Mouse (Mus musculus) heart, embryonic 13.5 days (tissue): ENCODE results near the gene Ascl3. TPM values are rescaled to one million over a fixed set of nuclear protein-coding genes. Genes with fewer than 3 reads are reported as not detected.
A peak's percentile ranks its signal among the peaks of the same experiment; 100 is the strongest.

Source experiments
- ATAC-seq: fragments of 200-750 bp; cut with Nextera tagmentation; 2 replicates; pipeline ENCODE4 v1.8.0; 2017; ENCODE audit warnings: moderate TSS enrichment; ENCODE audit not compliant: insufficient number of reproducible peaks, low FRiP score, low TSS enrichment; ENCODE audit errors: extremely low read depth
- H3K27ac ChIP-seq: fragments of 300-500 bp; sonication (generic); replicated peaks from 2 replicates; pipeline ENCODE4 v1.5.1; 2015; ENCODE audit warnings: moderate library complexity, mild to moderate bottlenecking, inconsistent platforms
- H3K27me3 ChIP-seq: fragments of 300-500 bp; sonication (generic); replicated peaks from 2 replicates; pipeline ENCODE4 v1.6.1; 2015; ENCODE audit warnings: mild to moderate bottlenecking, inconsistent platforms
- H3K36me3 ChIP-seq: fragments of 300-500 bp; sonication (generic); 2 replicates; pipeline ENCODE4 v1.6.1; 2015; ENCODE audit warnings: mild to moderate bottlenecking, inconsistent platforms
- H3K4me1 ChIP-seq: fragments of 300-500 bp; sonication (generic); 2 replicates; pipeline ENCODE4 v1.6.1; 2015; ENCODE audit warnings: inconsistent platforms
- H3K4me2 ChIP-seq: fragments of 300-500 bp; sonication (generic); 2 replicates; pipeline ENCODE4 v1.6.1; 2015; ENCODE audit warnings: inconsistent platforms, mild to moderate bottlenecking, moderate library complexity
- H3K4me3 ChIP-seq: fragments of 300-500 bp; sonication (generic); 2 replicates; pipeline ENCODE4 v1.5.1; 2015; ENCODE audit warnings: moderate library complexity, mild to moderate bottlenecking, inconsistent platforms
- H3K9ac ChIP-seq: fragments of 300-500 bp; sonication (generic); 2 replicates; pipeline ENCODE4 v1.6.1; 2015; ENCODE audit warnings: inconsistent platforms, mild to moderate bottlenecking, moderate library complexity
- H3K9me3 ChIP-seq: fragments of 300-500 bp; sonication (generic); 2 replicates; pipeline ENCODE4 v1.6.1; 2016; ENCODE audit warnings: inconsistent platforms
- WGBS: fragments of 180-500 bp; shearing (Covaris S2); methylation state at CpG from one replicate; pipeline ENCODE4 v1.1.7; 2015; ENCODE audit warnings: mixed read lengths; 5-methylcytosine and 5-hydroxymethylcytosine counted together
- polyA plus RNA-seq: library from polyadenylated mRNA; unstranded; fragments of >200 nt; fragmentation: Nextera tagmentation; extraction: Ambion mirVana; gene quantifications from 2 replicates; pipeline ENCODE4 v1.2.1, GENCODE M21; 2015

Gene Ascl3
- polyA plus RNA-seq, 1 experiment from 2014 or later, result not detected

DNA sequence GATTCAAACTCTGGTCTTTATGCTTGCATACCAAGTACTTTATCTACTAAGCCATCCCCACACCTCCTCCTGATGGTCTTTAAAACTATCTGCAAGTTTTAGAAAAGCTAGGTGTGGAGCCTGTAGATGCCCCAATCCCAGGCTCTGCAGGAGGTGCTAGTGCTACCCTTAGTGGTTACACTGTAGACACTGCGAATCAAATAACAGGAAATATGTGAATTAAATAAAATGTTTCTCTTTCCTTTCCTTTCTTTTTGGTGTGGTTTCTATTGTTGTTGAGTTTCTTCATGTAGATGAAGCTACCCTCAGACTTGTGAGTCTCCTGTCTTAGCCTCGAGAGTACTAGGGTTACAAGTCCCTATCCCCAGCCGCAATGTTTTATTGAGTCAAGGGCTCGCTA, 10.2 kb upstream of the Ascl3 start:
- Histone ChIP-seq H3K4me2 (no peak overlapping the region), H3K4me3 (no peak overlapping the region), H3K36me3 (peaks cover 75% of the 10 kb centered on the region), H3K27me3 (no peaks in the 10 kb centered on the region), H3K27ac (no peak overlapping the region), H3K4me1 (no peaks in the 10 kb centered on the region), H3K9ac (no peak overlapping the region), H3K9me3 (no peaks in the 10 kb centered on the region)
- no peak for ATAC-seq
- WGBS, result 83% methylated on average over 4 of the region's 4 CpGs

- no peak overlapping the region for H3K9ac ChIP-seq
- H3K27me3 ChIP-seq, result no peaks in the 10 kb centered on the region
- H3K4me2 ChIP-seq, result no peak overlapping the region
- no peak overlapping the region for H3K27ac ChIP-seq
- H3K4me3 ChIP-seq, result no peak overlapping the region
- WGBS, result 77% methylated on average over 1 of the region's 1 CpGs
- ATAC-seq, result no peak
- H3K36me3 ChIP-seq, result peaks cover 75% of the 10 kb centered on the region
- H3K4me1 ChIP-seq, result no peaks in the 10 kb centered on the region
- no peaks in the 10 kb centered on the region for H3K9me3 ChIP-seq
Observed at GRCm38 (mm10) chr7:109741060-109741459, 9.5 kb upstream of the Ascl3 start.

DNA sequence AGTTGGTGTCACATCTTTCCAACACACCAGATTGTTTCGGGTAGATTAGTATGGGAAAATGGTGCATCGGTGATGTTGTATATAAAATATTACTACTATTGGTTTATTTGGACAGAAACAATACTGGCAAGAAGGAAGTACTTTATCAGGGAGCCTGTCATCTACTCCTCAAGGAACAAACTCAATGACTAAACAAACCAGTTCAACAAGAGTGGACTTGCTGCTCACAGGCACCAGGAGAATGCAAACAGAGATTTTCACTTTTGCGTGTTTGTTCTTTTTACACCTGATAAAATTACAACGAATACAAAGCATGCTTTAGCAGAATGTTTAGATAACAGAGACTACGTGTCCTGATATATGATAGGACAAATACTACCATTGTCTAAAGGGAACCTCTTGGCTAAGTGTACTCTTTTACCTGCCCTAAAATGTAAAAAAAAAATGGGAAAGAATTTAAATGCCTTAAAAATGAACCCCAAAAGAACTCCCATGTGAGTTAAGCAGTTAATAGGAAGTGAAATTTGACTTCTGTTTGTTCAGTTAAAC, 8.4 kb upstream of the Ascl3 start:
- no peak overlapping the region for H3K9ac ChIP-seq
- H3K4me3 ChIP-seq, result no peak overlapping the region
- H3K27me3 ChIP-seq, result no peaks in the 10 kb centered on the region
- peaks cover 71% of the 10 kb centered on the region for H3K36me3 ChIP-seq
- H3K27ac ChIP-seq, result no peak overlapping the region
- no peaks in the 10 kb centered on the region for H3K4me1 ChIP-seq
- H3K9me3 ChIP-seq, result no peaks in the 10 kb centered on the region
- H3K4me2 ChIP-seq, result no peak overlapping the region
- whole genome bisulfite sequencing, result 64% methylated on average over 5 of the region's 5 CpGs
- ATAC-seq, result no peak

- no peak for ATAC-seq
- H3K27ac ChIP-seq, result no peak overlapping the region
- WGBS, result 76% methylated on average over 4 of the region's 4 CpGs
- H3K4me1 ChIP-seq, result peaks cover 6% of the 10 kb centered on the region
- no peak overlapping the region for H3K4me2 ChIP-seq
- no peak overlapping the region for H3K9ac ChIP-seq
- H3K9me3 ChIP-seq, result no peaks in the 10 kb centered on the region
- no peaks in the 10 kb centered on the region for H3K27me3 ChIP-seq
- peaks cover 32% of the 10 kb centered on the region for H3K36me3 ChIP-seq
- no peak overlapping the region for H3K4me3 ChIP-seq
Observed at GRCm38 (mm10) chr7:109734806-109735205, 3.3 kb upstream of the Ascl3 start.

DNA sequence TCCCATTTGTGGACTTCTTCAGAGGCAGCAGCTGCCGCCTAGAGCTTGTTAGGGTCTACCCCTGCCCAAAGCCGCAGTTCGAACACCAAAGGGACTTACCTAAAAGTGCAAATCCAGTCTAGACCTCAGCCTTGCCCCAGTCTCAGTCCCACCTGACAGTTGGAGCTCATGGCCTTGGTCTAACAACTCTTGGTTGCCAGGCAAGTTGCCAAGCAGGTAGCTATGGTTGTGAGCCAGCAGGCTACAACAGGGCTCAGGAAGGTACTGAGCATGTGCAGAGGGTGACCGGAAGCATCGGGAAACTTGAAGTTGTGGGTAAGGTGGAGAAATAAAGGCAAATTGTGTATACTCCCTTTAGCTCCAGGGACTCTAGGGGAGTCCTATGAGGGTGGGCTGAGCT, 7.8 kb downstream of the Ascl3 start, which contains the start of gene BC051019:
TSS of gene BC051019 (minus strand) at position 154 of the 400 bp plus-strand sequence.
- 90% methylated on average over 5 of the region's 5 CpGs for WGBS

GRCm38 (mm10) chr7:109723114-109723513, 8.4 kb downstream of the Ascl3 start:
- no peaks in the 10 kb centered on the region for H3K27me3 ChIP-seq
- no peak overlapping the region for H3K4me3 ChIP-seq
- 91% methylated on average over 8 of the region's 8 CpGs for WGBS
- H3K9me3 ChIP-seq, result no peaks in the 10 kb centered on the region
- H3K4me1 ChIP-seq, result no peaks in the 10 kb centered on the region
- ATAC-seq, result no peak
- no peak overlapping the region for H3K9ac ChIP-seq
- no peak overlapping the region for H3K27ac ChIP-seq
- no peaks in the 10 kb centered on the region for H3K36me3 ChIP-seq
- no peak overlapping the region for H3K4me2 ChIP-seq

More for the DNA sequence above, 7.8 kb downstream of the Ascl3 start, which contains the start of gene BC051019:
- Histone ChIP-seq H3K36me3 (no peaks in the 10 kb centered on the region), H3K27me3 (no peaks in the 10 kb centered on the region), H3K4me3 (no peak within 1 kb of the TSS), H3K27ac (no peak within 1 kb of the TSS), H3K9me3 (no peaks in the 10 kb centered on the region), H3K4me1 (0 out of 2 replicates have a peak, but pooled peaks cover under 1% of the 10 kb centered on the region), H3K9ac (no peak within 1 kb of the TSS), H3K4me2 (no peak within 1 kb of the TSS)
- no peak for ATAC-seq

- Histone ChIP-seq H3K4me3 (no peak overlapping the region), H3K9ac (no peak overlapping the region), H3K4me2 (no peak overlapping the region), H3K27me3 (no peaks in the 10 kb centered on the region), H3K27ac (no peak overlapping the region), H3K9me3 (no peaks in the 10 kb centered on the region), H3K4me1 (no peaks in the 10 kb centered on the region), H3K36me3 (no peaks in the 10 kb centered on the region)
- ATAC-seq, result no peak
- WGBS, result 99% methylated on average over 2 of the region's 2 CpGs
Observed at GRCm38 (mm10) chr7:109722618-109723017, 8.9 kb downstream of the Ascl3 start.

DNA sequence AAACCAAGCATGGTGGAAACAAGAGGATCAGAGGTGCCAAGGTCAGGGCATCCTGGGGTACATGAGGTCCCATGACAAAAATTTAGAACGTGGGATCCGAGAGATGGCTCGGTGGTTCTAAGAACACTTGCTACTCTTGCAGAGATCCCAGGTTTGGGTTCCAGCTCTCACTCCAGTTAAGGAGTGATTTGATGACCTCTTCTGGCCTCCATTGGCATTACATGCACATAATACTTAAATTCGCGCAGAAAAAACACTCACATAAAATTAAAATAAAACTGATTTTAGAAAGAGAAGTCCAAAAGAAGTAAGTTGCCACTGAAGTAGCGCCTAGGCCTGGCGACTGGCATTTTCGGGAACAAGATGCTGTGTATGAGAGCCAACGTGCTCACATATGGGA, 12.2 kb downstream of the Ascl3 start:
- H3K4me2 ChIP-seq, result no peak overlapping the region
- H3K36me3 ChIP-seq, result no peaks in the 10 kb centered on the region
- no peaks in the 10 kb centered on the region for H3K4me1 ChIP-seq
- ATAC-seq, result no peak
- H3K9me3 ChIP-seq, result no peaks in the 10 kb centered on the region
- H3K4me3 ChIP-seq, result no peak overlapping the region
- no peak overlapping the region for H3K9ac ChIP-seq
- H3K27ac ChIP-seq, result no peak overlapping the region
- 56% methylated on average over 9 of the region's 9 CpGs for WGBS
- H3K27me3 ChIP-seq, result no peaks in the 10 kb centered on the region

GRCm38 (mm10) chr7:109713434-109713982, 18.0 kb downstream of the Ascl3 start:
- no peak for ATAC-seq
- Histone ChIP-seq H3K27ac (no peak overlapping the region), H3K9ac (no peak overlapping the region), H3K4me2 (no peak overlapping the region), H3K27me3 (no peaks in the 10 kb centered on the region), H3K4me3 (no peak overlapping the region), H3K36me3 (peaks cover 35% of the 10 kb centered on the region), H3K9me3 (no peaks in the 10 kb centered on the region), H3K4me1 (peaks cover 27% of the 10 kb centered on the region)
- 80% methylated on average over 2 of the region's 2 CpGs for WGBS

GRCm38 (mm10) chr7:109712198-109712597, 19.3 kb downstream of the Ascl3 start:
- no peaks in the 10 kb centered on the region for H3K27me3 ChIP-seq
- 89% methylated on average over 7 of the region's 7 CpGs for WGBS
- peaks cover 41% of the 10 kb centered on the region for H3K4me1 ChIP-seq
- no peak overlapping the region for H3K4me3 ChIP-seq
- H3K36me3 ChIP-seq, result peaks cover 41% of the 10 kb centered on the region
- no peak overlapping the region for H3K27ac ChIP-seq
- H3K4me2 ChIP-seq, result no peak overlapping the region
- no peak for ATAC-seq
- H3K9me3 ChIP-seq, result no peaks in the 10 kb centered on the region
- H3K9ac ChIP-seq, result no peak overlapping the region

- Histone ChIP-seq H3K9me3 (no peaks in the 10 kb centered on the region), H3K36me3 (peaks cover 41% of the 10 kb centered on the region), H3K27ac (peak overlapping the region; percentile 82), H3K27me3 (no peaks in the 10 kb centered on the region), H3K9ac (no peak overlapping the region), H3K4me3 (no peak overlapping the region), H3K4me1 (peaks cover 42% of the 10 kb centered on the region), H3K4me2 (no peak overlapping the region)
- no peak for ATAC-seq
- WGBS, result 18% methylated on average over 1 of the region's 1 CpGs
Observed at GRCm38 (mm10) chr7:109710069-109710468, 21.5 kb downstream of the Ascl3 start.

DNA sequence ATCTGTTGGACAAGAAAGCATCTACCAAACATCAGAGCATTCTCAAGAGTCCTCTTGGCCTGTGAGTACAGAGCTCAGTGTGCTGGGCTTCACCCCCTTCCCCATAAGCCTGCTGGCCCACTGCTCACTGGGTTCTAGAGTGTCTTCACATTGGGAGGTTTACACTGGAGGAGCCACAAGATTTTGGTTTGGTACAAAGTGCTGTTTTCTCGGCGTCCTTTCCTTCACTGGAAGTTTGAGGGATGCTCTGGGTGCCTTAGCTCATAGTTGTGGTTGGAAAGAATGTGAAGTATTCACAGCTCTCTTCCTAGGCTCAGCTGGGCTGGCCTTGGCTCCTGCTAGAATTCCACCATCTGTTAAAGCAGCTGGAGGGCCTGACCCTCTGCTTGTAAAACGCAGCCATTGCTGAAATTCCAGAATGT, 22.6 kb downstream of the Ascl3 start:
- Histone ChIP-seq H3K9me3 (no peaks in the 10 kb centered on the region), H3K9ac (no peak overlapping the region), H3K4me3 (no peak overlapping the region), H3K4me1 (peaks cover 53% of the 10 kb centered on the region), H3K4me2 (no peak overlapping the region), H3K27me3 (no peaks in the 10 kb centered on the region), H3K36me3 (peaks cover 41% of the 10 kb centered on the region), H3K27ac (peak overlapping the region; percentile 82)
- WGBS, result 17% methylated on average over 3 of the region's 3 CpGs
- ATAC-seq, result no peak
